Mouse (Mus musculus): ENCODE results near the gene Itpr3. TPM values are rescaled to one million over a fixed set of nuclear protein-coding genes. Genes with fewer than 3 reads are reported as not detected.
A peak's percentile ranks its signal among the peaks of the same experiment; 100 is the strongest.

Gene Itpr3
- total and polyA plus RNA-seq, 2 experiments from 2014 or later = 0.58 to 4.0 TPM

GRCm38 (mm10) chr17:27125669-27126202 lies 68.6 kb downstream of the Itpr3 start:
- H3K27ac ChIP-seq = no peak overlapping the region
- no peak overlapping the region for H3K9ac ChIP-seq (replicated peaks; ENCODE audit: low read length)
- 75% methylated on average over 11 of the region's 11 CpGs for WGBS

DNA sequence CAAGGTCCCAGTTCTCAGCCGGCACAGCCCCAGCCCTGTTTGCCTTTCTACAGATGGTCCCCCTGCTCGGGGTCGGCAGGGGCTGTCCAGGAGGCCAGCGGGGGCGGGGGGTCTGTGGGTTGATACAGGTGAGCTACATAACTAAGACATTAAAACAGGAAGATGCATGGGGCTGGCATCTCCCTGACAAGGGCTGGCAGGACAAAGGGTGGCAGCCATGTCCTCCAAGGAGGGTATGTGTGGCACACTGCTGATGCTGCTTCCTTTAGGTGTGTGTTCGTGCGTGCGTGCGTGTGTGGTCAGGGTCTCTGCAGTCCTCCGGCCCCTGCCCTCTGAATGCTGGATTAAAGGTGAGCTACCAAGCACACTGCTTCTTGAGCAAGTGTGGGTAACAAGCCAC lies 69.9 kb downstream of the Itpr3 start:
- TF ChIP-seq CTCF (IDR thresholded peaks at IDR 0.05; ENCODE audit: low read depth) = no peak
- DNase-seq (ENCODE audit: low spot score) (no peak), ATAC-seq (no peak)
- Histone ChIP-seq H3K36me3 (ENCODE audit: insufficient read depth, low read length) (peaks cover 8% of the 10 kb centered on the region; the same call in 1 of the 2 replicates), H3K9ac (replicated peaks; ENCODE audit: low read length) (0 out of 2 replicates have a peak overlapping the region, but pooled peaks have one; percentile 24), H3K27ac (peak overlapping the region; percentile 11; the same call in 1 of the 2 replicates), H3K4me1 (ENCODE audit: insufficient read depth, low read length) (peaks cover 13% of the 10 kb centered on the region; the same call in 1 of the 2 replicates), H3K4me2 (ENCODE audit: low read depth, low read length) (no peak overlapping the region), H3K9me3 (ENCODE audit: low read length) (no peaks in the 10 kb centered on the region), H3K27me3 (ENCODE audit: insufficient read depth, low read length) (no peaks in the 10 kb centered on the region), H3K4me3 (ENCODE audit: low read length) (no peak overlapping the region)
- WGBS = 85% methylated on average over 10 of the region's 10 CpGs

More at GRCm38 (mm10) chr17:27125669-27126202, 68.6 kb downstream of the Itpr3 start:
- H3K9me3 ChIP-seq (ENCODE audit: low read length) = no peaks in the 10 kb centered on the region
- DNase-seq (ENCODE audit: low spot score) (no peak), ATAC-seq (no peak)
- H3K36me3 ChIP-seq (ENCODE audit: insufficient read depth, low read length) = peaks cover 8% of the 10 kb centered on the region; the same call in 1 of the 2 replicates
- no peak overlapping the region for H3K4me2 ChIP-seq (ENCODE audit: low read depth, low read length)
- peaks cover 15% of the 10 kb centered on the region; the same call in 1 of the 2 replicates for H3K4me1 ChIP-seq (ENCODE audit: insufficient read depth, low read length)
- no peaks in the 10 kb centered on the region for H3K27me3 ChIP-seq (ENCODE audit: insufficient read depth, low read length)
- H3K4me3 ChIP-seq (ENCODE audit: low read length) = no peak overlapping the region
- no peak for TF ChIP-seq CTCF (IDR thresholded peaks at IDR 0.05; ENCODE audit: low read depth)

DNA sequence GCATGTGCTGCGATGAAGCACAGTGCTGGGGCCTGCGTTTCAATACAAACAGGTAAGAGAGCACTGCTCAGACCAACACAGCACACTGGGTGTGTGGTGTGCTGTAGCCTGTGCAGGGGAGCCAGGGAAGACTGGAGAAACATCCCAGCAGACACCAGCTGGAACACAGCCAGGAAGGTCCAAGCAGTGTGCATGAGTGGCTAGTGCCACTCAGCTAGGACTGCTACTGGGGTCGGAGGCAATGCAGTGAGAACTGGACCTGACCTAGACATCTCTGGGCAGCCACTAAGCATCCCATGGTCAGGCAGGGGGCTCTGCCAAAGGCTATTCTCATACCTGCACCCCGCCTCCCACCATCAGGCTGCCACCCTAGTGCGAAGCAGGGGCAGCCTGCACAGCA lies 71.1 kb downstream of the Itpr3 start:
- DNase-seq (ENCODE audit: low spot score) (no peak), ATAC-seq (no peak)
- Histone ChIP-seq H3K9me3 (ENCODE audit: low read length) (no peaks in the 10 kb centered on the region), H3K36me3 (ENCODE audit: insufficient read depth, low read length) (peaks cover 4% of the 10 kb centered on the region; the same call in 1 of the 2 replicates), H3K27ac (no peak overlapping the region), H3K4me1 (ENCODE audit: insufficient read depth, low read length) (peaks cover 20% of the 10 kb centered on the region), H3K4me3 (ENCODE audit: low read length) (no peak overlapping the region), H3K27me3 (ENCODE audit: insufficient read depth, low read length) (no peaks in the 10 kb centered on the region), H3K4me2 (ENCODE audit: low read depth, low read length) (no peak overlapping the region), H3K9ac (replicated peaks; ENCODE audit: low read length) (no peak overlapping the region)
- WGBS = 86% methylated on average over 5 of the region's 5 CpGs
- TF ChIP-seq CTCF (IDR thresholded peaks at IDR 0.05; ENCODE audit: low read depth) = no peak

GRCm38 (mm10) chr17:27129291-27129690 lies 72.2 kb downstream of the Itpr3 start:
- no peak for DNase-seq (ENCODE audit: low spot score)

DNA sequence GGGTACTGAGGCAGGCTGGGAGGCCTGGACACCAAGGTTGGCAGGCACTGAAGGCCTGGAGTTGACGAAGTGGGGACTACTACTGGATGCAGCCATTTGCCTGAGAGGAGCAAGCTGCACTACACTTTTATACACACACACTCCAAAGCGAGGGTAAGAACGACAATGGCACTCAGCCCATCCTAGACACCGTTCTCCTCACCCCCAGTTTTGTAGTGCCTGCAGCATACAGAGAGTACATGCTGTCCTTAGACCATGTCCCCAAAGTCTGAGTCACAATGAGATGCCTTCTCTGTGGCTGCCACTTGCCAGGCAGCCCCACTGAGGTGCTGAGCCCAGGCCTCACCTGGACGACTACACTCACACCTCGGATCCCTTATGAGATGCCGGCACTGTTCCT lies 72.7 kb downstream of the Itpr3 start:
- Histone ChIP-seq H3K36me3 (ENCODE audit: insufficient read depth, low read length) (no peaks in the 10 kb centered on the region), H3K4me2 (ENCODE audit: low read depth, low read length) (no peak overlapping the region), H3K27me3 (ENCODE audit: insufficient read depth, low read length) (no peaks in the 10 kb centered on the region), H3K27ac (no peak overlapping the region), H3K4me1 (ENCODE audit: insufficient read depth, low read length) (peaks cover 22% of the 10 kb centered on the region), H3K9ac (replicated peaks; ENCODE audit: low read length) (no peak overlapping the region), H3K9me3 (ENCODE audit: low read length) (no peaks in the 10 kb centered on the region), H3K4me3 (ENCODE audit: low read length) (no peak overlapping the region)
- TF ChIP-seq CTCF (IDR thresholded peaks at IDR 0.05; ENCODE audit: low read depth) = no peak
- ATAC-seq = no peak
- 74% methylated on average over 7 of the region's 7 CpGs for whole genome bisulfite sequencing
- no peak for DNase-seq (ENCODE audit: low spot score)

More at GRCm38 (mm10) chr17:27129291-27129690, 72.2 kb downstream of the Itpr3 start:
- no peak overlapping the region for H3K4me2 ChIP-seq (ENCODE audit: low read depth, low read length)
- no peaks in the 10 kb centered on the region for H3K36me3 ChIP-seq (ENCODE audit: insufficient read depth, low read length)
- H3K9me3 ChIP-seq (ENCODE audit: low read length) = no peaks in the 10 kb centered on the region
- no peak overlapping the region for H3K4me3 ChIP-seq (ENCODE audit: low read length)
- H3K9ac ChIP-seq (replicated peaks; ENCODE audit: low read length) = no peak overlapping the region
- ATAC-seq = no peak
- no peaks in the 10 kb centered on the region for H3K27me3 ChIP-seq (ENCODE audit: insufficient read depth, low read length)
- 55% methylated on average over 13 of the region's 13 CpGs for WGBS
- TF ChIP-seq CTCF (IDR thresholded peaks at IDR 0.05; ENCODE audit: low read depth) = no peak
- H3K27ac ChIP-seq = no peak overlapping the region
- H3K4me1 ChIP-seq (ENCODE audit: insufficient read depth, low read length) = peaks cover 22% of the 10 kb centered on the region

GRCm38 (mm10) chr17:27130246-27130645 lies 73.1 kb downstream of the Itpr3 start:
- H3K36me3 ChIP-seq (ENCODE audit: insufficient read depth, low read length) = no peaks in the 10 kb centered on the region
- DNase-seq (ENCODE audit: low spot score) (peak; percentile 48), ATAC-seq (no peak)
- H3K27ac ChIP-seq = no peak overlapping the region
- peaks cover 22% of the 10 kb centered on the region for H3K4me1 ChIP-seq (ENCODE audit: insufficient read depth, low read length)
- no peaks in the 10 kb centered on the region for H3K27me3 ChIP-seq (ENCODE audit: insufficient read depth, low read length)
- H3K9ac ChIP-seq (replicated peaks; ENCODE audit: low read length) = no peak overlapping the region; the same call in 1 of the 2 replicates
- H3K4me2 ChIP-seq (ENCODE audit: low read depth, low read length) = no peak overlapping the region
- no peak for TF ChIP-seq CTCF (IDR thresholded peaks at IDR 0.05; ENCODE audit: low read depth)
- WGBS = 56% methylated on average over 9 of the region's 9 CpGs
- H3K4me3 ChIP-seq (ENCODE audit: low read length) = no peak overlapping the region
- no peaks in the 10 kb centered on the region for H3K9me3 ChIP-seq (ENCODE audit: low read length)

- ATAC-seq (no peak), DNase-seq (ENCODE audit: low spot score) (no peak)
- Histone ChIP-seq H3K4me3 (ENCODE audit: low read length) (no peak overlapping the region), H3K9me3 (ENCODE audit: low read length) (no peaks in the 10 kb centered on the region), H3K4me2 (ENCODE audit: low read depth, low read length) (no peak overlapping the region), H3K27ac (no peak overlapping the region), H3K4me1 (ENCODE audit: insufficient read depth, low read length) (peaks cover 22% of the 10 kb centered on the region), H3K36me3 (ENCODE audit: insufficient read depth, low read length) (no peaks in the 10 kb centered on the region), H3K9ac (replicated peaks; ENCODE audit: low read length) (no peak overlapping the region), H3K27me3 (ENCODE audit: insufficient read depth, low read length) (no peaks in the 10 kb centered on the region)
- TF ChIP-seq CTCF (IDR thresholded peaks at IDR 0.05; ENCODE audit: low read depth) = no peak
- WGBS = 79% methylated on average over 10 of the region's 10 CpGs
These were observed 74.1 kb downstream of the Itpr3 start for GRCm38 (mm10) chr17:27131240-27131665.
